Comparison of ENCODE assay signal across 10 mouse cellular contexts in the genomic region with DNA sequence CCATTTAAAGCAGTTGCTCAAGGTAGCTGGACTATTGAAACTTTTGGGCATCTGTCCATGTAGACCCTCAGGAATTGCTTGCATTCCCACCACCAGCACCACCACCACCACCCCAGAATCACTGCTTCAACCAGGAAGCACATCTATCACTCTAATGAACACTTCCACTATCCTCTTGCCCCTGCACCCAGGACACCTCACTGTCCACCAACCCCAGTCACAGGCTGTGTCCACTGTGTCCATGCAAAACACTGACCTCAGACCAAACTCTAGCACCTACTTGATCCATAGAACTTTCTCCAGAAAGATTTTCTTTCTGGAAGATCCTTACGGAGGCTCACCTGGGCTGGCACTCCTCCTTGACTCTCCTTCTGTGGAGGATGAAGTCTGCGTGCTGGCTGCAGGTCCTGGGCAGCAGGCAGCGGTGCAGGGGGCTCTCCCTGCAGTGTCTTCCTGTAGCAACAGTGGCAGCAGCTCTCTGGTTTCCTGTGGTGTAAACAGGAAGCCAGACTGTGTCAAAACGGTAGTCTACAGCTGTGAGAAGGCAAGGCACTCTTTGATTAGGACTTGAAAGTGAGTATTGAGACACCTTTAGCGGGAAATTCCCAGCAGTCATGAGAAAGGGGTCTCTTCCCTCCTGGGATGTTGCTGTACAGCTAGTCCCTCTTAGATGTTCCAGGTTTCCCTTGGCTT. TPM values are rescaled to one million over a fixed set of nuclear protein-coding genes. Genes with fewer than 3 reads are reported as not detected.
A peak's percentile ranks its signal among the peaks of the same experiment; 100 is the strongest.
DNase-seq lines count a peak whose midpoint lies in the region; ATAC-seq lines count a peak whose summit lies in the region.
"Had no signal": no experiment of that assay in that cellular context is flagged by ENCODE, and none has a peak within 500 bp of the region (broad histone marks: within the 10 kb centered on the region; RNA-seq: fewer than 3 reads in every experiment).

No protein-coding gene starts in this region.

- peak; percentile 19 for DNase-seq in gastrocnemius, postnatal 14 days
- no peak for DNase-seq in gastrocnemius, adult 18-20 months (ENCODE audit: low spot score)
- peak; percentile 40 to 45 for DNase-seq in heart, postnatal 14 days
- peak; percentile 91 for DNase-seq in spleen, postnatal 36 days (ENCODE audit: low spot score in 2 of 2)
- no peak for DNase-seq in right cerebral cortex, postnatal 10 days (ENCODE audit: low spot score in 2 of 2)
- no peak for DNase-seq in yolk sac, embryonic 10.5 days (ENCODE audit: low spot score)

- intact Hi-C loops in gastrocnemius, postnatal 14 days (cut with DNase I; ENCODE audit: low total_unique reads): no loop called here
- intact Hi-C loops in heart, postnatal 14 days (cut with DNase I): loop anchor here (2.0 kb wide), 1 partner anchor 22 kb away; no protein-coding TSS in a partner anchor

- no peak for ATAC-seq in liver, embryonic 15.5 days (ENCODE audit: insufficient read depth)
- no peak for ATAC-seq in hindbrain, embryonic 12.5 days (ENCODE audit: low FRiP score)

- H3K4me2 ChIP-seq in liver, embryonic 15.5 days: peak overlapping the region; percentile 34; the same call in 1 of the 2 replicates
- H3K4me2 ChIP-seq in hindbrain, embryonic 12.5 days (replicated peaks): no peak overlapping the region
- H3K4me2 ChIP-seq: embryonic facial prominence, embryonic 13.5 days had no signal

- no peak overlapping the region for H3K9ac ChIP-seq in liver, embryonic 15.5 days
- no peak overlapping the region for H3K9ac ChIP-seq in hindbrain, embryonic 12.5 days
- H3K9ac ChIP-seq: embryonic facial prominence, embryonic 13.5 days had no signal

- H3K27ac ChIP-seq in liver, embryonic 15.5 days (replicated peaks): peak overlapping the region; percentile 29; the same call in 1 of the 2 replicates
- H3K27ac ChIP-seq in hindbrain, embryonic 12.5 days: no peak overlapping the region
- H3K27ac ChIP-seq: embryonic facial prominence, embryonic 13.5 days had no signal

- peak overlapping the region; percentile 43 for H3K4me3 ChIP-seq in liver, embryonic 15.5 days (replicated peaks)
- H3K4me3 ChIP-seq in hindbrain, embryonic 12.5 days: no peak overlapping the region
- H3K4me3 ChIP-seq: embryonic facial prominence, embryonic 13.5 days; myocyte had no signal

- H3K4me1 ChIP-seq in liver, embryonic 15.5 days (replicated peaks): peaks cover 4% of the 10 kb centered on the region; the same call in 1 of the 2 replicates
- no peaks in the 10 kb centered on the region for H3K4me1 ChIP-seq in hindbrain, embryonic 12.5 days
- H3K4me1 ChIP-seq: embryonic facial prominence, embryonic 13.5 days had no signal

- WGBS in liver, embryonic 15.5 days (ENCODE audit: insufficient replicate concordance): 14% methylated on average over 5 of the region's 5 CpGs
- 69% methylated on average over 5 of the region's 5 CpGs for WGBS in hindbrain, embryonic 12.5 days

- no peaks in the 10 kb centered on the region for H3K9me3 ChIP-seq in liver, embryonic 15.5 days (replicated peaks)
- H3K9me3 ChIP-seq in hindbrain, embryonic 12.5 days (replicated peaks): no peaks in the 10 kb centered on the region
- H3K9me3 ChIP-seq: embryonic facial prominence, embryonic 13.5 days had no signal

- no peaks in the 10 kb centered on the region for H3K27me3 ChIP-seq in liver, embryonic 15.5 days
- H3K27me3 ChIP-seq in hindbrain, embryonic 12.5 days: no peaks in the 10 kb centered on the region
- H3K27me3 ChIP-seq: embryonic facial prominence, embryonic 13.5 days had no signal

- H3K36me3 ChIP-seq in liver, embryonic 15.5 days (replicated peaks): no peaks in the 10 kb centered on the region
- no peaks in the 10 kb centered on the region for H3K36me3 ChIP-seq in hindbrain, embryonic 12.5 days
- H3K36me3 ChIP-seq: embryonic facial prominence, embryonic 13.5 days had no signal

RNA-seq across cellular contexts. Expression of gene Stard5, which starts 23.3 kb away (rescaled TPM):
- total RNA-seq in gastrocnemius, postnatal 14 days (2021): 1 to 10 TPM; 6.9 to 8.0 TPM
- total RNA-seq in gastrocnemius, adult 18-20 months (2021): 1 to 10 TPM; 3.1 to 4.1 TPM
- total RNA-seq in heart, postnatal 14 days (2021): 10 to 100 TPM; 17.4 to 17.9 TPM
- polyA plus RNA-seq in liver, embryonic 15.5 days (2015; fragmentation: Nextera tagmentation; extraction: Ambion mirVana): 14.4 and 18.8 TPM in 2 replicates
- 11.6 and 12.9 TPM in 2 replicates for polyA plus RNA-seq in hindbrain, embryonic 12.5 days (2016; fragmentation: Nextera tagmentation; extraction: Ambion mirVana)

Comparison
In these comparisons a context has a peak if more than half of its experiments do, and no peak if none do; other contexts are left out.
1. DNase-seq: peak in gastrocnemius, postnatal 14 days (single experiment), heart, postnatal 14 days (2 of 2) and spleen, postnatal 36 days (2 of 2); none in gastrocnemius, adult 18-20 months (single experiment), right cerebral cortex, postnatal 10 days (0 of 2) and yolk sac, embryonic 10.5 days (single experiment).